In the genomic region with DNA sequence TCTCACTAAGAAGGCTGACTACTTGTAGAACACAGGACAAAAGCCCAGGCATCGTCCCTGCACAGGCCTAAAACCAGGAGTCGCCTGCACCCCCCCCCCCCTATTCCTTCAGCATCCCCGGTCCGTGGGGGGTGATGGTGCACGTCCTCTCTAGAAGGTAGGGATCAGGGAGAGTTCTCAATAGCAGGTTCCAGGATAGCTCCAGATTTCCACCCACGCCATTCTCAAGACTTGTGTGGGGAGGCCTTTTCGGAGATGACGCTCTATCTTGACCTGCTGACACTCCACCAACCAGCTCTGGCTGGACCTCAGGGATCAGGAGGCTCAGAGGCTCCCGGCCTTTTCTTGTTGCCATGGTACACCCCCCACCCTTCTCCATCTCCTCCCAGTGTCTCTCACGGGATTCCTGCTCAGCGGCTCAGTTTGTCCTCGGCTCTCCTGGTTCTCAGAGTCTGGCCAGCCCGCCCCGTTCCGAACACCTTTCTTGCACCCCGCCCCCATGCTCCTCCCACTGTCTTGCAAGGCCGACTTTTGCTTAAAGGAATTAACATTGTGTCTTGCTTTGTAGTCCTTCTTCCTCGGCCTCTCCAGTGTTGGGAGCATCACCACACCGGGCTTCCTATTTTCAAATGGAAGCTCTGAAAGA, we compare ENCODE assay signal across 9 mouse cellular contexts. TPM values are rescaled to one million over a fixed set of nuclear protein-coding genes. Genes with fewer than 3 reads are reported as not detected.
DNase-seq lines count a peak whose midpoint lies in the region; ATAC-seq and TF ChIP-seq lines count a peak whose summit lies in the region.
"Had no signal": no experiment of that assay in that cellular context is flagged by ENCODE, and none has a peak within 500 bp of the region (broad histone marks: within the 10 kb centered on the region; RNA-seq: fewer than 3 reads in every experiment).

No protein-coding gene starts in this region.

- no peak overlapping the region for H3K4me2 ChIP-seq in intestine, embryonic 16.5 days (ENCODE audit: low read depth, low read length)
- H3K4me2 ChIP-seq in stomach, embryonic 16.5 days (ENCODE audit: low read depth, low read length) = peak overlapping the region; percentile 36

- H3K4me1 ChIP-seq in E14TG2a.4 (replicated peaks; ENCODE audit: low read depth, low read length) = peaks cover 56% of the 10 kb centered on the region
- H3K4me1 ChIP-seq in intestine, embryonic 16.5 days (ENCODE audit: control insufficient read depth, insufficient read depth, low read length) = peaks cover 23% of the 10 kb centered on the region
- H3K4me1 ChIP-seq in stomach, embryonic 16.5 days (ENCODE audit: control insufficient read depth, insufficient read depth, low read length) = peaks cover 43% of the 10 kb centered on the region

- 0 out of 2 replicates have a peak, but pooled peaks have one; percentile 13 for ATAC-seq in erythroid progenitor cell, adult 5-6 weeks (replicated peaks; ENCODE audit: low FRiP score, poor library complexity, severe bottlenecking)
- 0 out of 2 replicates have a peak, but pooled peaks have one; percentile 6 for ATAC-seq in intestine, embryonic 16.5 days
- ATAC-seq in stomach, embryonic 16.5 days (ENCODE audit: insufficient read depth, low FRiP score) = no peak

- TF ChIP-seq CTCF in E14TG2a.4 (conservative IDR thresholded peaks at IDR 0.05; ENCODE audit: low read length) = no peak

- no peaks in the 10 kb centered on the region for H3K9me3 ChIP-seq in E14TG2a.4 (ENCODE audit: low read length)
- no peaks in the 10 kb centered on the region for H3K9me3 ChIP-seq in intestine, embryonic 16.5 days (ENCODE audit: control insufficient read depth, low read length)
- no peaks in the 10 kb centered on the region for H3K9me3 ChIP-seq in stomach, embryonic 16.5 days (replicated peaks; ENCODE audit: control insufficient read depth, low read length)

- 0 out of 2 replicates have a peak overlapping the region, but pooled peaks have one; percentile 47 for H3K27ac ChIP-seq in intestine, embryonic 16.5 days (ENCODE audit: low read length)
- H3K27ac ChIP-seq in stomach, embryonic 16.5 days (ENCODE audit: low read length) = peak overlapping the region; percentile 10; the same call in 1 of the 2 replicates

- WGBS in intestine, embryonic 16.5 days = 20% methylated on average over 19 of the region's 19 CpGs
- WGBS in stomach, embryonic 16.5 days = 16% methylated on average over 19 of the region's 19 CpGs

- DNase-seq in adrenal gland, postnatal 14 days = peak; percentile 35
- no peak for DNase-seq in adrenal gland, adult 2 months
- no peak for DNase-seq in spleen, postnatal 14 days (ENCODE audit: low spot score in 2 of 2)
- no peak for DNase-seq in urinary bladder, adult 2 months (ENCODE audit: low spot score)

- 0 out of 2 replicates have a peak overlapping the region, but pooled peaks have one; percentile 24 for H3K9ac ChIP-seq in intestine, embryonic 16.5 days (ENCODE audit: low read depth, low read length)
- H3K9ac ChIP-seq in stomach, embryonic 16.5 days (ENCODE audit: low read length) = no peak overlapping the region; the same call in 1 of the 2 replicates

- H3K36me3 ChIP-seq in E14TG2a.4 (ENCODE audit: insufficient read depth, low read length) = no peaks in the 10 kb centered on the region
- no peaks in the 10 kb centered on the region for H3K36me3 ChIP-seq in intestine, embryonic 16.5 days (ENCODE audit: control insufficient read depth, insufficient read depth, low read length)
- no peaks in the 10 kb centered on the region for H3K36me3 ChIP-seq in stomach, embryonic 16.5 days (ENCODE audit: control insufficient read depth, insufficient read depth, low read length)

- H3K4me3 ChIP-seq in E14TG2a.4 (replicated peaks; ENCODE audit: low read length) = peak overlapping the region; percentile 46
- no peak overlapping the region for H3K4me3 ChIP-seq in intestine, embryonic 16.5 days (ENCODE audit: low read length)
- no peak overlapping the region for H3K4me3 ChIP-seq in stomach, embryonic 16.5 days (replicated peaks; ENCODE audit: low read length)
- H3K4me3 ChIP-seq: megakaryocyte, embryonic 14.5 days had no signal

- H3K27me3 ChIP-seq in E14TG2a.4 (ENCODE audit: insufficient read depth, low read length) = peaks cover 44% of the 10 kb centered on the region; the same call in 1 of the 2 replicates
- H3K27me3 ChIP-seq in intestine, embryonic 16.5 days (replicated peaks; ENCODE audit: control insufficient read depth, insufficient read depth, low read length) = no peaks in the 10 kb centered on the region
- H3K27me3 ChIP-seq in stomach, embryonic 16.5 days (ENCODE audit: control insufficient read depth, insufficient read depth, low read length) = no peaks in the 10 kb centered on the region; the same call in 1 of the 2 replicates

RNA-seq across cellular contexts. Expression of gene Prcd, which starts 9.6 kb away (rescaled TPM):
- 5.3 and 6.1 TPM in 2 replicates for total RNA-seq in adrenal gland, postnatal 14 days (2021)
- 10 to 100 TPM; 10.2 to 14.2 TPM for total RNA-seq in adrenal gland, adult 2 months (2021)
- polyA plus RNA-seq in adrenal gland, adult 2 months (2012; rRNA removed) = 13.0 and 14.1 TPM in 2 replicates
- not detected in 2 replicates for total RNA-seq in erythroid progenitor cell, adult 5-6 weeks (2015; ENCODE audit: low replicate concordance)
- not detected in 2 replicates for total RNA-seq in erythroid progenitor cell, adult 5-6 weeks (2017; ENCODE audit: low replicate concordance)
- polyA plus RNA-seq in intestine, embryonic 16.5 days (2015; fragmentation: Nextera tagmentation; extraction: Ambion mirVana) = 1.4 and 1.9 TPM in 2 replicates
- polyA plus RNA-seq in stomach, embryonic 16.5 days (2015; fragmentation: Nextera tagmentation; extraction: Ambion mirVana) = 1.1 and 1.6 TPM in 2 replicates
- polyA plus RNA-seq in urinary bladder, adult 2 months (2012; rRNA removed) = 2.0 and 3.1 TPM in 2 replicates

RNA-seq across cellular contexts. Expression of gene Cygb, which starts 10.4 kb away (rescaled TPM):
- 30.9 and 35.0 TPM in 2 replicates for total RNA-seq in adrenal gland, postnatal 14 days (2021)
- 10 to 100 TPM; 24.8 to 46.8 TPM for total RNA-seq in adrenal gland, adult 2 months (2021)
- polyA plus RNA-seq in adrenal gland, adult 2 months (2012; rRNA removed) = 54.3 and 62.4 TPM in 2 replicates
- total RNA-seq in erythroid progenitor cell, adult 5-6 weeks (2015; ENCODE audit: low replicate concordance) = not detected in 2 replicates
- not detected in 2 replicates for total RNA-seq in erythroid progenitor cell, adult 5-6 weeks (2017; ENCODE audit: low replicate concordance)
- 12.3 and 14.4 TPM in 2 replicates for polyA plus RNA-seq in intestine, embryonic 16.5 days (2015; fragmentation: Nextera tagmentation; extraction: Ambion mirVana)
- polyA plus RNA-seq in stomach, embryonic 16.5 days (2015; fragmentation: Nextera tagmentation; extraction: Ambion mirVana) = 19.6 and 24.8 TPM in 2 replicates
- 156 and 160 TPM in 2 replicates for polyA plus RNA-seq in urinary bladder, adult 2 months (2012; rRNA removed)

RNA-seq across cellular contexts. Expression of gene Rhbdf2, which starts 16.9 kb away (rescaled TPM):
- total RNA-seq in adrenal gland, postnatal 14 days (2021) = 11.2 and 14.3 TPM in 2 replicates
- total RNA-seq in adrenal gland, adult 2 months (2021) = 10 to 100 TPM in 1 of 2 experiments, 1 to 10 TPM in 1; 8.2 to 22.7 TPM
- polyA plus RNA-seq in adrenal gland, adult 2 months (2012; rRNA removed) = 41.1 and 56.8 TPM in 2 replicates
- 6.3 and 12.6 TPM in 2 replicates for total RNA-seq in erythroid progenitor cell, adult 5-6 weeks (2015; ENCODE audit: low replicate concordance)
- total RNA-seq in erythroid progenitor cell, adult 5-6 weeks (2017; ENCODE audit: low replicate concordance) = 5.9 and 11.5 TPM in 2 replicates
- 10.8 and 11.9 TPM in 2 replicates for polyA plus RNA-seq in intestine, embryonic 16.5 days (2015; fragmentation: Nextera tagmentation; extraction: Ambion mirVana)
- polyA plus RNA-seq in stomach, embryonic 16.5 days (2015; fragmentation: Nextera tagmentation; extraction: Ambion mirVana) = 8.2 and 9.3 TPM in 2 replicates
- polyA plus RNA-seq in urinary bladder, adult 2 months (2012; rRNA removed) = 15.4 and 17.0 TPM in 2 replicates

RNA-seq across cellular contexts. Expression of gene Aanat, which starts 57.5 kb away (rescaled TPM):
- not detected in 2 replicates for total RNA-seq in adrenal gland, postnatal 14 days (2021)
- total RNA-seq in adrenal gland, adult 2 months (2021) = not detected
- polyA plus RNA-seq in adrenal gland, adult 2 months (2012; rRNA removed) = 0.40 TPM in 1 of 2 replicates, not detected in the other
- not detected in 2 replicates for total RNA-seq in erythroid progenitor cell, adult 5-6 weeks (2015; ENCODE audit: low replicate concordance)
- not detected in 2 replicates for total RNA-seq in erythroid progenitor cell, adult 5-6 weeks (2017; ENCODE audit: low replicate concordance)
- not detected in 2 replicates for polyA plus RNA-seq in intestine, embryonic 16.5 days (2015; fragmentation: Nextera tagmentation; extraction: Ambion mirVana)
- not detected in 2 replicates for polyA plus RNA-seq in stomach, embryonic 16.5 days (2015; fragmentation: Nextera tagmentation; extraction: Ambion mirVana)
- polyA plus RNA-seq in urinary bladder, adult 2 months (2012; rRNA removed) = 0.07 TPM in 1 of 2 replicates, not detected in the other
